Mouse (Mus musculus): Measurements from ENCODE around the gene Fars2. TPM values are rescaled to one million over a fixed set of nuclear protein-coding genes. Genes with fewer than 3 reads are reported as not detected.

The Fars2 gene
- polyA plus RNA-seq, 1 experiment from 2014 or later = 31.2 TPM

DNA sequence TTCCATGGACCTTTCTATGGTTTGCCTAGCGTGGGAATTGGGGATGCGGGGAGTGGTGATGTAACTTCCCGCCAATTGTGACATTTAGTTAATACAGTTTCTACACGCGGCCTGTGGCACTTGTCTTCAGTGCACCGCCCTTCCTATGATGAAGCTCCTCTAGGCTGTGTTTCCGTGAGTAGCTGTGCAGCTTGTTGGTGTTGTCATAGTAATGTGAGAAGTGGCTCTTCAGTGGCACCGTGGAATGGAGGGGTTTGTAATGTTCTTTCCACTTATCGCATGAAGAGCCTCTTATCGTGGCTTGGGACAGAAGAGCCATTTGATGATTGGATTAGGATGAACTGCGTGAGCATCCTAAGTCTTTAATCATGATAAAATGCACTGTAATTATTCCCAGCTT lies 369.5 kb downstream of the Fars2 start:
- 0 out of 2 replicates have a peak, but pooled peaks cover 7% of the 10 kb centered on the region for H3K9me3 ChIP-seq (ENCODE audit: control insufficient read depth, low read length)
- no peaks in the 10 kb centered on the region for H3K36me3 ChIP-seq (replicated peaks; ENCODE audit: control insufficient read depth, insufficient read depth)
- ATAC-seq (ENCODE audit: low FRiP score) (no peak), DNase-seq (ENCODE audit: low spot score) (no peak)
- H3K9ac ChIP-seq = no peak overlapping the region
- H3K4me2 ChIP-seq (replicated peaks) = no peak overlapping the region
- no peaks in the 10 kb centered on the region for H3K27me3 ChIP-seq (ENCODE audit: control insufficient read depth, insufficient read depth, low read length)
- H3K27ac ChIP-seq = no peak overlapping the region
- no peak overlapping the region for H3K4me3 ChIP-seq (replicated peaks; ENCODE audit: low read length)
- 93% methylated on average over 11 of the region's 11 CpGs for WGBS
- no peaks in the 10 kb centered on the region for H3K4me1 ChIP-seq (replicated peaks; ENCODE audit: control insufficient read depth, insufficient read depth, low read length)

DNA sequence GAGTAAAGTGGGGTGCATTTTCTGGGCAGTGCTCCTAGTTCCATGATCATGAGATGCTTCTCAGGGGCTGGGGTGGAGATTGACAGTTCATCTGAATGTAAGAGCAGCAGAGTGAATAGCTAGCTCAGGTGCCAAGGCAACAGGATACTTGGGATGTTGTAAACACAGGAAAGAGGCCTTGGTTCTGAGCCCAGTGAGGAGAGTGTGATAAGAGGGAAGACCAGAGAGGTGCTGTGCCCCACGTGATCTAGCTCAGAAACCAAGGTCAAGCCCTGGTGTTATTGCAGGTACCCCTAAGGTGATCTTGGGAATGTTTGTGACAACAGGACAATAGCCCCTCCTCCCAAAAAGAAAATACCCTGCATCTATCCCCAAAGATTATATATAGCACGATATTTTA lies 372.2 kb downstream of the Fars2 start:
- DNase-seq (ENCODE audit: low spot score) (no peak), ATAC-seq (ENCODE audit: low FRiP score) (no peak)
- no peak overlapping the region for H3K27ac ChIP-seq
- no peak overlapping the region for H3K4me2 ChIP-seq (replicated peaks)
- H3K9ac ChIP-seq = no peak overlapping the region
- WGBS = 82% methylated on average over 2 of the region's 2 CpGs
- no peaks in the 10 kb centered on the region for H3K27me3 ChIP-seq (ENCODE audit: control insufficient read depth, insufficient read depth, low read length)
- no peak overlapping the region for H3K4me3 ChIP-seq (replicated peaks; ENCODE audit: low read length)
- H3K9me3 ChIP-seq (ENCODE audit: control insufficient read depth, low read length) = no peaks in the 10 kb centered on the region
- H3K36me3 ChIP-seq (replicated peaks; ENCODE audit: control insufficient read depth, insufficient read depth) = no peaks in the 10 kb centered on the region
- 0 out of 2 replicates have a peak, but pooled peaks cover 4% of the 10 kb centered on the region for H3K4me1 ChIP-seq (replicated peaks; ENCODE audit: control insufficient read depth, insufficient read depth, low read length)

DNA sequence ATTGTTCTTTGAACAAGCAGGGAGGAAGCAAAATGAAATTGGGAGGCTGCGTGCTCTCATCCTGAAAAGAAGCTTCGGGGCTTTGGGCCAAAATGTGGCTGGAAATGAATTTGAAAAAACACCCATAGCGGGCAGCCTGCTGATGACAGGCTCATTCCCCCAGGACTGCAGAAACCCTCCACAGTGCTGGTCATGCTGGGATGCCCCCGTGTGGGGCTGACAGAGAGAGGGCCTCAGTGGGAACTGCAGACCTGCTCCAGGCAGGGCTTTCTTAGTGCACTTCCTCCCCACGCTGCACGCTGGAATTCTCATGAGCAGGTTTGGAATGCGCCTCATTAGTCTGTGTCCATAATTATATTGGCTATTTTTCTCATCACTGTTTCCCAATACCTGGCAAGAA lies 373.4 kb downstream of the Fars2 start:
- H3K27me3 ChIP-seq (ENCODE audit: control insufficient read depth, insufficient read depth, low read length) = no peaks in the 10 kb centered on the region
- DNase-seq (ENCODE audit: low spot score) (no peak), ATAC-seq (ENCODE audit: low FRiP score) (peak; percentile 51; the same call in 1 of the 2 replicates)
- H3K4me3 ChIP-seq (replicated peaks; ENCODE audit: low read length) = no peak overlapping the region
- no peak overlapping the region for H3K27ac ChIP-seq
- no peak overlapping the region for H3K9ac ChIP-seq
- WGBS = 36% methylated on average over 7 of the region's 7 CpGs
- H3K9me3 ChIP-seq (ENCODE audit: control insufficient read depth, low read length) = no peaks in the 10 kb centered on the region
- no peaks in the 10 kb centered on the region for H3K36me3 ChIP-seq (replicated peaks; ENCODE audit: control insufficient read depth, insufficient read depth)
- H3K4me2 ChIP-seq (replicated peaks) = no peak overlapping the region
- H3K4me1 ChIP-seq (replicated peaks; ENCODE audit: control insufficient read depth, insufficient read depth, low read length) = 0 out of 2 replicates have a peak, but pooled peaks cover 4% of the 10 kb centered on the region

DNA sequence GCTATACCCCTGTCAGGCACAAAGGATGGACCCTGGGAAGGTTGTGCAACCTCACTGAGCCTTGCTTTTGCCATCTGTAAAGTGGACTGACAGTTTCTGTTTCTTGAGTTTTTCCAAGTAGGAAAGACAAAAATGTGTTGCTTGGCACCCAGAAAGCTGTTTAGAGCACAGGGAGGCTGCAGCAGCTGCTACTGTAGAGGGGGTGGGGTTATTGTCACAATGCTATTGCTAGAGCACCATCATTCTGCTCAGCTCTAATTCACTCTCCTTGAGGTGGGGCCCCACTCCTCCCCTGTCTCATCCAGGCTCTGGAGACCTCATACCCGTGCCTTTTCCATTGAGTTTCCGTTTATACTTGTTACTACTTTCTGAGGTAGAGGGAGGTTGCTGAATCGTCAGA lies 375.2 kb downstream of the Fars2 start:
- no peak overlapping the region for H3K4me2 ChIP-seq (replicated peaks)
- DNase-seq (ENCODE audit: low spot score) = no peak
- no peak overlapping the region for H3K4me3 ChIP-seq (replicated peaks; ENCODE audit: low read length)
- no peaks in the 10 kb centered on the region for H3K36me3 ChIP-seq (replicated peaks; ENCODE audit: control insufficient read depth, insufficient read depth)
- WGBS = 85% methylated on average over 3 of the region's 3 CpGs
- 0 out of 2 replicates have a peak, but pooled peaks cover 4% of the 10 kb centered on the region for H3K4me1 ChIP-seq (replicated peaks; ENCODE audit: control insufficient read depth, insufficient read depth, low read length)
- H3K27me3 ChIP-seq (ENCODE audit: control insufficient read depth, insufficient read depth, low read length) = no peaks in the 10 kb centered on the region
- no peak overlapping the region for H3K9ac ChIP-seq
- H3K27ac ChIP-seq = no peak overlapping the region
- no peak for ATAC-seq (ENCODE audit: low FRiP score)
- H3K9me3 ChIP-seq (ENCODE audit: control insufficient read depth, low read length) = no peaks in the 10 kb centered on the region

DNA sequence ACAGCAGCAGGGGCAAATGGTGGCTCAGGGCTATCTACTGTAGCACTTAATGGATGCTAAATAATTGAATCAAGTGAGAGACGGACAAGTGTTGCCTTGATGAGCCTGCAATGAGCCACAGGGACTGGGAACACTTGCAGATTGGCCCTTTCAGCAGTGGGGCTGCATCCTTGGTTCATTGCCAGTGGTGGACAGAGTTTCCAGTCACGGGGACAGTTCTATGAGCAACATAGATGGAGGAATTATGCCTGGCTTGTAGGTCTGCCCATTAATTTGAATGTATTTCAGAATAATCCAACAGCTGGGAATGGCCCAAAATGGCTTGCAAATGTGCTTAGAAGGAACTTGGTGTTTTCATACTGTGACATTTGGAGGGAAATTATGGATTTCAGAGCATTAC lies 376.1 kb downstream of the Fars2 start:
- H3K4me3 ChIP-seq (replicated peaks; ENCODE audit: low read length) = no peak overlapping the region
- DNase-seq (ENCODE audit: low spot score) = no peak
- no peak overlapping the region for H3K4me2 ChIP-seq (replicated peaks)
- WGBS = 54% methylated on average over 2 of the region's 2 CpGs
- ATAC-seq (ENCODE audit: low FRiP score) = no peak
- H3K27me3 ChIP-seq (ENCODE audit: control insufficient read depth, insufficient read depth, low read length) = no peaks in the 10 kb centered on the region
- no peak overlapping the region for H3K27ac ChIP-seq
- no peaks in the 10 kb centered on the region for H3K36me3 ChIP-seq (replicated peaks; ENCODE audit: control insufficient read depth, insufficient read depth)
- 0 out of 2 replicates have a peak, but pooled peaks cover 4% of the 10 kb centered on the region for H3K4me1 ChIP-seq (replicated peaks; ENCODE audit: control insufficient read depth, insufficient read depth, low read length)
- no peak overlapping the region for H3K9ac ChIP-seq
- H3K9me3 ChIP-seq (ENCODE audit: control insufficient read depth, low read length) = no peaks in the 10 kb centered on the region

DNA sequence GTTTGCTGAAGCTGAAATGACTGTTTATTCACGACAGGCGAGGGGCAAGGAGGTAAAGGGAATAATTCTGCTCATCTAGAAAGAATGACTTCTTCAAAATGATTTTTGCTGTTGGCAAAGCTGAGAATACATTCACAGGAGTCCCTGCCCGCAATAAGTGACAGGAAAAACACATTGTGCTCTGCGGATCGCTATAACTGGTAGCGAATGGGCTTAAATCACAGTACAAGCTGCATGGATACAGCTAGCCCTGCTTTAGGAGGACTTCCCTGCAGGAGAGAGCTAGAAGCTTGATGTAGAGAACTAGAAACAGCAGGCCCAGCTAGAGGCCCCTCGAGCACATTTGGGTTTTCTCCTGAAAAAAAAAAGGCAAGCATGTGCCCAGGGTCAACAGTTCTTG lies 376.6 kb downstream of the Fars2 start:
- Histone ChIP-seq H3K9ac (no peak overlapping the region), H3K36me3 (replicated peaks; ENCODE audit: control insufficient read depth, insufficient read depth) (no peaks in the 10 kb centered on the region), H3K4me1 (replicated peaks; ENCODE audit: control insufficient read depth, insufficient read depth, low read length) (0 out of 2 replicates have a peak, but pooled peaks cover 4% of the 10 kb centered on the region), H3K9me3 (ENCODE audit: control insufficient read depth, low read length) (no peaks in the 10 kb centered on the region), H3K4me2 (replicated peaks) (no peak overlapping the region), H3K4me3 (replicated peaks; ENCODE audit: low read length) (no peak overlapping the region), H3K27me3 (ENCODE audit: control insufficient read depth, insufficient read depth, low read length) (no peaks in the 10 kb centered on the region), H3K27ac (no peak overlapping the region; the same call in 1 of the 2 replicates)
- no peak for ATAC-seq (ENCODE audit: low FRiP score)
- 81% methylated on average over 7 of the region's 7 CpGs for WGBS
- DNase-seq (ENCODE audit: low spot score) = no peak

DNA sequence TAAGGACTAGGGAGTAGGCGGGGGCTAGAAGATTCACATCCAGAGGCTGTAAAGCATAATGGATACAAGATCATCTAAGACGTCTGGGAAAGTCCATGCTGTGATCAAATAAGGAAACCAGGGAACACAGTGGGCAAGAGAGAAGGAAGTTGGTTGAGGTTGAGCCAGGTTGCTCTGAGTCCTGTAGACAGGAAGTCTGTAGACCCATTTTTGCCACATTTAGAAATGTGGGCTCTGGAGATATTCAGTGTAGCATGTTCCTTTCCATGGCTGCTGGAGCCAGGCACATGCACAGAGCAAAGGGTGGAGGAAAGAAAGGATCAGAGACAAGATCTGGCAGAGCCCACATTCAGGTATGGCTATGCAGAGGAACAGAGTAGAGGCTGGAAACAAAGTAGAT lies 378.8 kb downstream of the Fars2 start:
- Histone ChIP-seq H3K27ac (no peak overlapping the region), H3K9me3 (ENCODE audit: control insufficient read depth, low read length) (no peaks in the 10 kb centered on the region), H3K4me1 (replicated peaks; ENCODE audit: control insufficient read depth, insufficient read depth, low read length) (0 out of 2 replicates have a peak, but pooled peaks cover 4% of the 10 kb centered on the region), H3K9ac (no peak overlapping the region), H3K36me3 (replicated peaks; ENCODE audit: control insufficient read depth, insufficient read depth) (no peaks in the 10 kb centered on the region), H3K27me3 (ENCODE audit: control insufficient read depth, insufficient read depth, low read length) (no peaks in the 10 kb centered on the region), H3K4me3 (replicated peaks; ENCODE audit: low read length) (no peak overlapping the region), H3K4me2 (replicated peaks) (no peak overlapping the region)
- no peak for ATAC-seq (ENCODE audit: low FRiP score)
- 89% methylated on average over 2 of the region's 2 CpGs for WGBS
- DNase-seq (ENCODE audit: low spot score) = no peak

DNA sequence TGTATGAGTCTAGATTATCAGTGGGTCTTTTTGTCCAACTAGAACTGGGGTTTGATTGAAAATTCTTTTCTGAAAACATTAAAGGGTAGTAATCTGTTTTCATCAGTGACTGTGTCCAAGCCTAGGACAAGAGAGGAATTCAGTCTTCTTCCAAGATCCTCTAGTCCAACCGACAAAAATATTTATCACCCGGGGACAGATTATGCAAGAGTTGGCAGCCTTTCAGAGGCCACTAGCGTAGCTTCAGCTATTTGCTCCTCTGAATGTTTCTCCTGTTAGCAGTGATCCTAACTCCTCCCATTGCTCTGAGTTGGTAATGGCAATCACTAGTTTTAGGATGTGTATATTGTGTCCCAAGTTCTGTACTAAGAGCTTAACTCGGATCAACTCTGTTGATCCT lies 380.1 kb downstream of the Fars2 start:
- ATAC-seq (ENCODE audit: low FRiP score) (no peak), DNase-seq (ENCODE audit: low spot score) (no peak)
- Histone ChIP-seq H3K4me1 (replicated peaks; ENCODE audit: control insufficient read depth, insufficient read depth, low read length) (0 out of 2 replicates have a peak, but pooled peaks cover 4% of the 10 kb centered on the region), H3K9me3 (ENCODE audit: control insufficient read depth, low read length) (no peaks in the 10 kb centered on the region), H3K27me3 (ENCODE audit: control insufficient read depth, insufficient read depth, low read length) (no peaks in the 10 kb centered on the region), H3K27ac (no peak overlapping the region), H3K36me3 (replicated peaks; ENCODE audit: control insufficient read depth, insufficient read depth) (no peaks in the 10 kb centered on the region), H3K9ac (no peak overlapping the region), H3K4me3 (replicated peaks; ENCODE audit: low read length) (no peak overlapping the region), H3K4me2 (replicated peaks) (no peak overlapping the region)
- WGBS = 74% methylated on average over 4 of the region's 4 CpGs

DNA sequence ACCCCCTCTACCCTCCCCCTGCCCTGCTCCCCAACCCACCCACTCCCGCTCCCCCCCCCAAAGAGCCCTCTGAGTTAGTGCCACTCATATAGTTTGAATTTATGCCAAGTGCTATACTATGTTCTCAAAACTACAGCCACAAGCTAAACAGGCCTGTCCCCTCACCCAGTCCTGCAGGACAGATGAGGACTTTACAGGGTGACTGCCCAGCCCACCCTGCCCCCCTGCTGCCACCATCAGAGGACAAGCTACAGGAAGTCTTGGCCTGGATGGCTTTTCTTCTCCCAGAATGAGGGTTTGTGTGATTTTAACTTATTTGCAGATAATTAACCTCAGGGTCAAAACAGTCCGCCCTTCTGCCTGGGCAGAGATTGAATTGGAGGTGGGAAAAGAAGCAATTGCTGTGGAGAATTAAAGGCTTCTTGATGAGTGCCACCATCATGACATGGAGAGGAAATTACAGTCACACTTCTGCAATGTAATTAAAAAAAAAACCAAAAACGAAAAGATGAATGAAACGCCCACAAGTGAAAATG lies 383.2 kb downstream of the Fars2 start:
- Histone ChIP-seq H3K27me3 (ENCODE audit: control insufficient read depth, insufficient read depth, low read length) (no peaks in the 10 kb centered on the region), H3K27ac (no peak overlapping the region), H3K36me3 (replicated peaks; ENCODE audit: control insufficient read depth, insufficient read depth) (no peaks in the 10 kb centered on the region), H3K4me1 (replicated peaks; ENCODE audit: control insufficient read depth, insufficient read depth, low read length) (no peaks in the 10 kb centered on the region), H3K4me2 (replicated peaks) (no peak overlapping the region), H3K4me3 (replicated peaks; ENCODE audit: low read length) (no peak overlapping the region), H3K9ac (no peak overlapping the region), H3K9me3 (ENCODE audit: control insufficient read depth, low read length) (no peaks in the 10 kb centered on the region)
- DNase-seq (ENCODE audit: low spot score) (no peak), ATAC-seq (ENCODE audit: low FRiP score) (no peak)
- WGBS = 67% methylated on average over 4 of the region's 4 CpGs

DNA sequence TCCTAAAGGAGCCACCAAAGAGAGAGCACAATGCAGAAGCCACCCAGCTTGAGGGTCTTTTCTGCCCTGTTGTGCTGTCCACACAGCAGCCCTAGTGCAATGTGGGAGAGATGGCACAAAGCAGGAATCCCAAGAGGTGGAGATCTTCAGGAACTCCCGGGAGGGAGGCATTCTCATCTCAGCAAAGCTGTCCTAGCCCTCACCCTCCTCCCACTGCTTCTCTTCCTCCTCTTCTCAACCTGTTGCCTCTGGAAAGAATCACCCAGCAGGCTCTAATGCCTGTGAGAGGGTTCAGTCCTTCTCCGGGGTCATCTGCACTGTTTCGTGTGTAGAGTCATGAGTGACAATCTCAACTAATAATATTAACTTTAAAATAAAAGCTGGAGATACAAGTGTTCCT lies 386.3 kb downstream of the Fars2 start:
- H3K4me2 ChIP-seq (replicated peaks) = no peak overlapping the region
- H3K27me3 ChIP-seq (ENCODE audit: control insufficient read depth, insufficient read depth, low read length) = no peaks in the 10 kb centered on the region
- no peaks in the 10 kb centered on the region for H3K9me3 ChIP-seq (ENCODE audit: control insufficient read depth, low read length)
- 85% methylated on average over 3 of the region's 3 CpGs for WGBS
- no peak overlapping the region for H3K4me3 ChIP-seq (replicated peaks; ENCODE audit: low read length)
- DNase-seq (ENCODE audit: low spot score) (no peak), ATAC-seq (ENCODE audit: low FRiP score) (no peak)
- no peaks in the 10 kb centered on the region for H3K4me1 ChIP-seq (replicated peaks; ENCODE audit: control insufficient read depth, insufficient read depth, low read length)
- no peak overlapping the region for H3K9ac ChIP-seq
- no peaks in the 10 kb centered on the region for H3K36me3 ChIP-seq (replicated peaks; ENCODE audit: control insufficient read depth, insufficient read depth)
- H3K27ac ChIP-seq = no peak overlapping the region

Data from hindbrain, embryonic 14.5 days (tissue).